Mouse (Mus musculus) neural tube, embryonic 10.5 days (tissue): ENCODE measurements around the gene Vpreb3.

Experiments
- DNase-seq: peaks from one replicate; pipeline ENCODE4 v3.0.0-alpha.2; 2017; ENCODE audit warnings: low spot score; ENCODE audit errors: extremely low spot score

Vpreb3 gene

DNA sequence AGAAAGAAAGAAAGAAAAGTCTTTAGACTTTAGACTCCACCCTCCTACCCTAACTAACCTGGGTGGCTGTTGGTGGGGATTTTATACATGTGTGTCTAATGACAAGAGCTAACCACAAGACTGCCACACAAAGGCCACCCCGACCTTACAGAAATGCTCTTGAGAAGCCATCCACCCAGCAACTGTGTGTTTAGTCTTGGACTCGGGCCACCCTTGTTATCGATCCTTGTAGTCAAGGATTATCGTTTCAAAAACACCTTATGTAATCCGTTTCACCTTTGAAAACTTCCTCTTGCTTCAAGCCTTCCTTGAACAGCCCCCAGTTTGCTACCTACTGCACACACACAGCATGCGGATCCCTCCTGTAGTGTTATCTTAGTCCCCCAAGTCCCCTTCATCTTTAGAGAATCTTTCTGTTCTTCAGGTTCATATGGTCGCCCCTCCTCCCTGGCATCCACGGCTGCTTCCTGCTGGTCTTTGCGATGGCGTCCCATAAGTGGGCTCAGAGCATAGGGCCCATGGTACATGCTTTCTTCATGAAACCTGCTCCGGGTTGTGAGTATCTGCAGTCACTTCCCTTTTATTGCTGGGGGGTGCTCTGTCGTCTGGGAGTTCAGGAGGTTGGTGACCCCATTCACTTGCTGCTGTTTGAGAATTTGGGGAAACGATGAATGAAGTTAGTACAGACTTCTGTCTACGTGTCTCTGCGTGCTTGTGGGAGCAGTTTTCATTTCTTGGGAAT lies at the start of gene Vpreb3:
TSS of gene Vpreb3 (plus strand) at position 322 of the 742 bp plus-strand sequence.
- DNase-seq: no peak

DNA sequence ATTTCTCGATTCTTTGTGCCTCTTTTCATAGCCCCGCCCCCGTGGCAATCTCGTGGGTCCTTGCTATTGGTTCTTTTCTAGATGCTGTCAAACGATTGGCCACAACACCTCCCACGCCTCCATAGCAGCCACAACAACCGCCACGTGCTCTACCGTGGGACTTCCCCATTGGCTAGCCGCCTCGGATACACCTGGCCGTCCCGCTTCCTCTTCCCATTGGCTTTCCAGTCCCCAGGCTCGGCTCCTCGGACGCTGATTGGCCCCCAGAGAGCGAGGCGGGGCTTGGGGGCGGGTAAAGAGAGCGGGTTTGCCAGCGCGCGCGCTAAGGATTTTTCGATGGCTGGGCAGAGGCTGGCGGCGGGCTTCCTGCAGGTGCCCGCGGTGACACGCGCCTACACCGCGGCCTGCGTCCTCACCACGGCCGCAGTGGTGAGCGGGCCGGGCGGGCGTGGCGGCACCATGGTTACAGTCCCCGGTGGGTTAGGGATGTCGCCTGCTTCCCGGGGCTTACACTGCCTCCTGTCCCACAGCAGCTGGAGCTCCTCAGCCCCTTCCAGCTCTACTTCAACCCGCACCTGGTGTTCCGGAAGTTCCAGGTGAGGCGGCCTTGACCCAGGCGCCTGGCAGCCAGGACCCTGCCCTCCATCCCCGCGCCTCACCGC lies 49.6 kb upstream of the Vpreb3 start, which contains the start of gene Derl3:
TSS of gene Derl3 (plus strand) at position 325 of the 662 bp plus-strand sequence.
- peak; percentile 94 for DNase-seq

DNA sequence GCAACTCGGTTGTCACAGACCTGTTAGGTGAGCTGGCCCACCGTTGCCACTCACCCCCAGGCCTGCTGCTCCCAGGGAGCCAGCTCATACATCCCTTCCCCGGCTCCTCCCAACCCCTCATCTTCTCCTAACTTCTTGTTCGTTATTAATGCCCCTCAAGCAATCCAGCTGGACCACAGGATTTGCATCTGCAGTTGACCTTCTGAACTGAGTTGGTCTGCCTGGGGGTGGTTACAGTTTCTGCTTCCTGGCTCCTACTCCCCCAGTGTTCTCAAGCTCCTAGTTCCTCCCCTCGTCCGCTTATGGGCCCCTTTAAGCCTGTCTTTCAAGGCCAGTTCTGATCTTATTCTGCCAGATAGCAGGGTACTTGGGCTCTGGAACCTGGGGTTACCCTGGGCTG lies 48.3 kb upstream of the Vpreb3 start:
- no peak for DNase-seq

DNA sequence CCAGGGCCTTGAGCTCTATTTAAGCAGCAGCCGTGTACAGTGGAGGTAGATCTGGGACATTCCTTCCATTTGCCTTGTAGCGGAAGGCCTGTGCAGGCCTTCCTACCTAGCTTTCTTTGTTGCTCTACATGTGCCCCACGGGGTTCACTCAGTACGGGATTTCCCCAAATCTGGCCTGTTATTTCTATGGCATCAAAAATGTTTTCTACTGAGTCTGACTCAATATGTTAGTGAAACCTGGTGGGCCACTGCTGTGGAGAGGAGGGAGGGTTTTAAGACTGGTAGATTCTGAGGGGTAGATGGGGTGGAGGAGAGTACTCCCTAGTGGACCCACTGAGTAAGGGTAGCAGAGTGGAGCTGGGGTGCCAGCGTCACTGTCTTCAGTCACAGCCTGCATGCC lies 47.1 kb upstream of the Vpreb3 start:
- DNase-seq: no peak

DNA sequence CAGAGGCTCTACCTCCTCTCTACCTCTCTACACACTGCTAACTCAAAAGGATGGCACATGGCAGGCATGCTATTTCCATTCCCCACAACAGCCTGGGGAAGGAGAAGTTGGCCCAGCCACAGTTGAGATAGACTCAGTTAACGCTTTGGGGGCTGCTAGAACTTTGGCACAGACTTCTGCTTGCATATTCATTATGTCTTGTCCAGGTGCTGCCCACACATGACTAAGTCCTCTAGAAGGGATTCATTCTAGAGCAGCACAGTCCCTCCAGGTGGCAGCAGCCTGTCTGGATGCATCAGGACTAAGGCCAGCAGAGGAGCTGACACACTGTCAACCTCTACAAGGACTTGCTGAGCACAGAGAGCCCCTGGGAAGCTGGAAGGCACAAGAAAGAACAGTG lies 46.6 kb upstream of the Vpreb3 start:
- DNase-seq: no peak

DNA sequence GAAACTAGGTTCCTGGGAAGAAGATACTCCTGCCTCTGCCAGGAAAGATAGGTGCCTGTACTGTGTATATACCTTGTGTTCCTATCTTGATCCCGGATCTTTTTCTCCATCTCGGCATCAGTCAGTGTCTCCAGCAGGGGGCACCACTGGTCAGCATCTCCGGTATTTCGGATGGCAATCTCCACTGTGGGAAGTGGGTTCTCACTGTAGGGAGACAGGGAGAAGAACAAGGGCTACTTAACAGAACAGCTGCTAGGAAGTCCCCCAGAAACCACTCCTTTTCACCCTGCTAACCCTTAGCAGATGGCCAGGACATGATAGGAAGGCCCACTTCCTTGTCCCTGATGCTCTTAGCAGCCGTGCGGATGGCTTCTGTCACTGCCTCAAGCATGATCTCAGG lies 45.5 kb upstream of the Vpreb3 start:
- peak; percentile 80 for DNase-seq

DNA sequence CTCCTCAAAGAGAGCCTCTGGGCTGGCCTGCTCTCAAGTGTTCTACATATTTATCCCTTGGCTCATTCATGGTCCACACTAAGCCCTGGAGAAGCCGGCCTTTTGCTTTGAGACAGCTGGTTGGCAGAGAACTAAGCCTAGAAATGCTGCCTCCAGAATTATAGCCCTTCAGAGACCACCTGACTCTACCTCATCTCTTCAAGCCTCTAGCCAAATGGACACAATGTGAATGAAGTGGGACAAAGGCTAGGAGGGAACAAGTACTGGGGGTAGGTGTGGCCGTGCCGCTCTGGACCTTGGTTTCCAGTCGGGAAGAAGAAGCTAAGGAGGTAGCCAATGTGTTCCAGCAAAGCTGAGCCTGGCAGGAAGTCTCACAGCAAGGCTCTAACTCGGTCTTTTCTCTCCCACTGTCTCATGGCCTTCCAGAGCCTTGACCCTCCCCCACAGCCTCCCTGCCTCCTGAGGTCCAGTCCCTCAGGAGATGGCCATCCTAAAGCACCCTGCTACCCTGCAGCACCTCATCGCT lies 44.8 kb upstream of the Vpreb3 start:
- no peak for DNase-seq

DNA sequence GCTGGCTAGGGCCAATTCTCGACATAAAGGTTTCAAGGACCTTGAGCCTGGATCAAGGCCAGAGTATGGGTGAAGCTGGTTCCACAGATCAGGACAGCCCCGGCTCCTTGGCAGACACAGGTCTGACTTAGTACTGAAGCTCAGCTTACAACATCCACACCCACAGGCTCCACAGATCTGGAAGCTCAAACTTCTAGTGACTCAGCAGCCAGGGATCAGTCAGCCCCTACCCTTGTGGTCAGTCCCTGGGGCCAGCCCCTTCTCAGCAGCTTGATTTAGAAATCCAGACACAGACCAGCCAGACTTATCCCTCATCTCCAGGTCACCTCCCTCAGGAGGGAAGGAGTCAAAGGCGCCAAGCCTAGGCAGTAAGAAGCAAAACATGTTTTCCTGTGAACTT lies 44.0 kb upstream of the Vpreb3 start:
- no peak for DNase-seq

DNA sequence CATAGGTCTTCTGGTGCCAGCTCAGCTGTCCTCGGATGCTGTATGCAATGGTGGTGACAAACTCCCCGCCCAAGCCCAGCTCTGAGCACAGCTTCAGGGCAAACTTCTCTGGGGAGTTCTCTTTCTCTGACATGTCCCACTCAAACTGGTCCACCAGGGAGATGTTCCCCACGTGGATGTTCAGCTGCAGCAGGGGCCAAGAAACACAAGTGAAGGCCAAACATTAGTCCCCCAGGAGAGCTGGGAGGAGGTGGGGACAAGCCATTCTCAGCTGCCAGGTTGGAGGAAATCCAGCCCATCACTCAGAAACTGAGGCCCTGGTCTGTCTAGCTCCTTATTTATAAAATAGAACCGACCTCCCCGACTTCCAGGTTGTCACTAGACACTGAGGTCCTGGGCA lies 38.5 kb upstream of the Vpreb3 start:
- no peak for DNase-seq

DNA sequence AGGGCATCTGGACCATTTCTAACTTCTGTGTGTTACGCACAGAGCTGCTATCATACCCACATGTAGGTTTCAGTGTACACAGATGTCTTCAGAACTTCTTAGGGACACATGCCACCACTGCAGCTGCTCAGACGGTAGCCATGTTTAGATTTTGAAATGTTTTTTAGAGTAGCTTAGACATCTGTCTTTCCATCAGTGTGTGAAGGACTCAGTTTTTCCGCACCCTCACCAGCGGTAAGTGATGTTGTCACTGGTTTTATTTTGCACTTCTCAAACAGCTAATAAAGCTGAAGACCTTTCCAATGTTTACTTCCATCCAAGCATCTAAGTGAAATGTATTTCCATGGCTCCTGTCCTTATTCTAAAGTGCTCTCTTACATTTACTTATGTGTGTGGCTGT lies 36.0 kb upstream of the Vpreb3 start:
- DNase-seq: no peak

DNA sequence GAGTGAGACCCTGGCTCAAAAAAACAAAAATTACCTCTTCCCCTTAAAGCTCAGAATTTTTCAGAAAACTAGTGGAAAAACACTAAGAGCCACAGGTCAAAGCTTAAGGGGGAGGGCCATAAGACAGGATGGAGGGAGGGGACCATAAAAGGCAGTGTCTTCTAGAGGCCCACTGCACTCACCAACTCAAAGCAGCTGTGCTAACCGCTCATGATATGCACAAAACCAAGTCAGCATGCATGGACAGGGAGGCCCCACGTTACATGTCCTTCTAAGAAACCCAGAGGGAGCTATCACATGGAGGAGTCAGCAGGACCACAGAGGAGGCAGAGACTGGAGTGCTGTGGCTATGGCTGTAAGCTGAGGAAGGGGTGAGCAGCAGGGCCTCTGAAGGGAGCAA lies 32.2 kb upstream of the Vpreb3 start:
- DNase-seq: no peak

DNA sequence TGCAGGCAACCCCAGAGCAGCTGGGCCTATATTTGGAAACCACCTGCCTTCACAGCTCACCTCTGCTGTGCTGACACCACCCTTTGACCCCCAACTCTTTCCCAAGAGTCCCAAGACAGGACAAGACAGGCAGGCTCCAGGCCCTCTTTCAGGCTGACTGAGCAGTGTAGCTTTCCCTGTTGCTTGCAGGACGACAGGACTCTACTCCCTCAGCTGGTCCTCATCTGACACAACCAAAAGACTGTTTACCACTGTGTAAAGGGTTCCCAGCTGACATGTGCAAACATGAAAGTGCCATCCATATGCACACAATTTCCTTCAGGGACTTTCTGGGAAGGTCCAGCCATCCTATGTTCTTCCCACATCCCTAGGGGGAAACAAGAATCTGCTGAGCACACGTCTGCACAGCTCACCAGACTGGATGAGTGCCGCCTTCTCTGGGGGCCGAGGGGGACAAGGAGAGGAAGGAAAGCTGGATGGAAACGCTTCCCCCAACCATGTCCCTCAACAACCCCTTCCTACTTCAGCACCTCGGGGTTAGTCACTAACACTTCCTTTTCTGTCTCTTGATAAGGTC lies 29.8 kb upstream of the Vpreb3 start:
- no peak for DNase-seq

DNA sequence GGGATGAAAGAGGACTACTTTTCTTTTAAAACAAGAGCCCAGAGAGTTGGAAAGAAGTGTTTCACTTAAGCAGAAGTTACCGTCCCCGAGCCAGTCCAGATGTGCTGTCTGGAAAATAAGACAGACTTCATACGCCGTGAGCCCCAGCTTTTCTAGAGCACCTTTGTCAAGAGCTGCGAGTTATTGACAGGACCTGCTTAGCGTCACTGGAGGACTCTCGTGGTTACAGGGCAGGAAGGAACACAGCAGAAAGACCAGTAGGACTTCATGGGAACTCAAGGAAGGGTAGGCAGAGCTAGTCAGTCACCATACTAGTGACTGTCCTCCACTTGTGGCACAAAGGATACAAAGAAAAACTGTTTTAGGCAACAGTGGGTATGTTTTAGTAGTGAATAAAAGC lies 27.3 kb upstream of the Vpreb3 start:
- DNase-seq: no peak

DNA sequence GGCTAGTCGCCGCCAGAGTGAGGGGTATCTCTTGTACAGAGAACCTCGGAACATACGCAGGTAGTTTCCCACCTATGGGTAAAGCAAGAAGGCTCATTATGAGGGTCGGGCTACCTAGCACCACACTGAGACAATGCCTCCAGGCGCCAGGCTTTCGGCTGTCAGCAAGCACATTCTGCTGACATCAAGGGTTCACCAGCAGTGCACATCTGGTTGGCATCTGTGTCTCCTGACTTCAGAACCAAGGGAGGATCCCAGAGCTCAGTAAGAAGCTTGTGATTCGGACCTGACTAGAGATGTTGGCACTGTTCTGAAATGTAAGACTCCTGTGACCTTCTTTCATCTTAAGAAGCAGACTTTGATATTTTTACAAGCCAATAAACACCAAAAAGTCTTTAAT lies 26.0 kb upstream of the Vpreb3 start:
- no peak for DNase-seq

DNA sequence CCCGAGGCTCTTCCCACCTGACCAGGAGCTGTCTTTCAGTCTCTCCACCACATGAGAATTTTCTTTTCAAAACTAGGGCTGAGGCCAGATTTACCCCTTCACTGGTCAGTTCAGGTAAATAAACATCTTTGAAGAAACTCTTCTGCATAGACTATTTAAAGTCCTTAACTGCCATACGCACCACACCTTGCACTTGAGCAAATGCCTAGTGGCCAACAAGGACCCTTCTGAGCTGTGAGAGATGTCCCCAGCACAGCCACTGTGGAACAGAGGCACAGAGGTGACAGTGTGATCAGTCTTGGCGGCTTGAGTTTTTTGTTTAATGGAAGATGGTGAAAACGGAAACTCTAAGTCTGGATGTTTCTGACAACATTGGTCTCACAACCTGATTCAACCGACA lies 23.8 kb upstream of the Vpreb3 start:
- no peak for DNase-seq

DNA sequence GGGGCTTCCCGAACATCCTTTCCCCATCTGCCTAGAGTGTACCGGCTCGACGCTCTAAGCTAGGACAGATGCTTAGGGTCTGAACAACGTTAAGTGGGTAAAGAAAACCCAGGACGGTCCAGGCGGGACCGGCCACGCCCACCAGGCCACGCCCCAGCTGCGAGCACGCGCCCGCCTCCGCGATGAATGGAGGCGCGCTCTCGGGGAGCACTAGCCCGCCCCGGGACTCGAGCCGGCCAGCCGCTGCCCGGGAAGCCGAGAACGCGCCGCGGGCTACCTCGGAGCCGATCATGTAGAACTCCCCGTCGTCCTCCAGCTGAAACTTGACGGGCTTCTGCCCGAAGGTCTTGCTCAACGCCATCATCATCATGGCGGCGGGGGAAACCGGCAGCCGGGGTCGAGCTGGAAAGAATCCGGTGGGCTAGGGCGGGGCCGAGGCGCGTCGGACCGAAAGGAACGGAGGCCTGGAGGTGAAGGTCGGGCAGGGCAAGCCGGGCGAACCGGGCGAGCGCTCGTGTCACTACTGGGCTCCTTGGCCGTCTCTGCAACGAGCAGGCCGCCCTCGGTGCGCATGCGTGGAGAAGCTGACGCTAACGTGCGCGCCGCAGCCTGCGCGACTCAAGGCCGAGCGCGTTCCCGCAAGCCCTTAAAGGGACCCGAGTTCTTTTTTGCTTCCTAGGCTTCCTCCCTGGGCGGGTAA lies 21.7 kb upstream of the Vpreb3 start, which contains the start of gene Smarcb1:
TSS of gene Smarcb1 (minus strand) at position 592 of the 700 bp plus-strand sequence.
- peak; percentile 96 for DNase-seq

DNA sequence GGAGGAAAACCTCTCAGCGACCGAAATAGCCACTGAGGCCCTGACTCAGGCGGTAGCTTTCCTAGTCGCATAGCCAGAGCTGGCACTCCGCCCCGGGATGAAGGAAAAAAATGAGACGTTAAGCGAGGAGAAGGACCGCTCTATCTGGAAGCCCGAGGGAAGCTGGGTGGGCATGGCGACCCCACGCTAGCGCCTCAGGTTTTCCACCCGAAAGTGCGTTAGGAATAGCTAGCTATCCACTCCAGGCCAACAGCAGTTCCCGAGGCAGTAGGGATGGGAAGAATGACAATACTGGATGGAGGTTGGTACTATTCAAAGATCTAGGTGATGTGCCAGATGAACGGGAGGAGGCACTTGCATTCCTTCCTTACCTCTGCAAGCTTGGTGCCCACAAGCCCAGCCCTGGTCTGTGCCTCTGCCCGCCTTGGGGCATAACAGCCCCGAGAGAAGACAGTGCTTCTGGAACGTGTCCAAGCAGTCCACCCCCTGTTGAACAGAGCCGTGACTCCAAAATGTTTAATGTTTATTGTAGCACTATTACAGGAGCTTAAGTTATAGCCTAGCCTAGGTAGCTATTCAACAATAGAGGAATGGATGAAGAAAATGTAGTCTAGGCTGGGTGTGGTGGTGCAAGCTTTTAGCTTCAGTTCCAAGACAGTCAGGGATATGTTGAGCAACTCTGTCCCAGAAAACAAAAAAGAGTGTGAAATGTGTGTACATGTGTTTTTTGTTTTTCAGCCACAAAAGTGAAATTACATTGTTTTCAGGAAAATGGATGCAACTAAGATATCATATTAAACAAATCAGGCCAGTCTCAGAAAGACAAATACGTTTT lies 20.9 kb upstream of the Vpreb3 start:
- no peak for DNase-seq

DNA sequence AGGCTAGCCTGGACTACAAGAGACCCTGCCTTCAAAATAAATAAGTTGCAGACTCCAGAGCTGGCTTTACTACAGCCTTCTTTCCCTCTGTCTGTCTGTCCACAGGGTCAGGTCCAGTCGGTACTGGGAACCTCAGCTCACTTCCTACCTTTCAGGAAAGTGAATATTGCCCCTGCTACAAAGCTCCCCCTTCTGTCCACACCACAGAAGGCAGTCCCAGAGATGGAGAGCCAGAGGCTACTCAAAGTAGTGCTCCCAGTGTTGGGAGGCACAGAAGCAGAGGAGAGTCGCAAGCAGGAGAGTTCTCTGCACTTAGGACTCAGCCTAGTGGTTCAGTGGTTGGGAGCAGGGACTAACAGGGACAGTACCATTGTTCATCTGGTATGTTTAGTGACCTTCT lies 18.5 kb upstream of the Vpreb3 start:
- no peak for DNase-seq

DNA sequence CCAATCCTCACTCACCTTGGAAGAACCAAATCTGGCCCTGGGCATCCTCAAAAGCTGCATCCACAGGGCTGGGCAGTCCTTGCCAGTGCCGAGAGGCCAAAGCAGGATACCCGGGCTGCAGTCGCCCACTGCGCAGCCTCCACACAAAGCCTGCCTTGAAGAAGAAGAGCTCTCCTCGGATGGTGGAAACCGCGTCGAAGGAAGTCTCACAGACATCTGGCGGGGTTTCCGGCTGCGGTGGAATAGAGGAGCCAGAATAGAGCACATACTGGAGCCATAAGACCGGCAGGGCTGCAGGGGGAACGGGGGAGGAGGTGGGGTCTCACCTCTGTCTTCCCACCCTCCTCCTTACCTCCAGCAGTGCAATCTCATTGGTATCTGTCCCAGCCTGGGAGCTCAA lies 16.5 kb upstream of the Vpreb3 start:
- DNase-seq: no peak

DNA sequence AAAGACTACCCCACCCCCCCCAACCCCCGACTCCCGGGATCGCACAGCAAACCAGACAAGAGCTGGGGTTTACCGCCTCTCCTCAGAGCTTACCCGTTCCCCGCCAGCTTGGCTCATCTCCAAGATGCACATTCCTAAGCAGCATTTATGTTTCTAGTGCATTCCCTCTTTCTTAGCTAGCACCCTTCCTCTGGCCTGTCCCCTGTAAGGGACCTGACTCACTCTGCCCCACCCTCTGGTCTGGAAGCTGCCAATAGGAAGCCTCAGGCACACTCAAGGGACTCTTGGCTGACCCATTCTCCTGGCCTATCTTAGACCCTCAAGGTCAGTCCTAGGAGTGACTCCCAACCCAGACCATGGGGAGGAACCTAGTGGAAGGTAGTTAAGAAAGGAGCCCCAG lies 12.6 kb upstream of the Vpreb3 start:
- no peak for DNase-seq

DNA sequence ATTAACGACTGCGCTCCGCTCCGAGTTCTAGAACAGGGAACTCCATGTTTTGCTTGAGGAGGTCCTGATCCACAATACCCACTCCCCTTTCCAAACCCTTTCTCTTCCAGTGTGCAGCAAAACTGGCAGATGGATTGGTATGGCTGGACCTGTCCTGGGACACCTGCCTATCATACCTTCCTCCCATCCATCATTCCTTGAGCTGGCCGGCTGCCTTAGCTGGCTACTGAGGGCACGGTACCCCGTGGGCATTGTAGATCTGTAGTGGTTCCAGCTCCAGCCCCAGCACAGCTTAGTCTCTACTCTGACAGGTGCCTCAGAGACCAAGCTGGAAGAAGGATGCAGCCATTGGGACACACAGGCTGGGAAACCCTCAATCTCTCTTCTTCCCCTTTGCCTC lies 11.5 kb upstream of the Vpreb3 start:
- no peak for DNase-seq
